Mouse (Mus musculus) NIH3T3 (cell line): ENCODE results near the gene Olfm1.

Source experiments
- DNase-seq: peaks from one replicate; pipeline ENCODE4 v3.0.0-alpha.2; 2012; ENCODE audit warnings: low read depth

Olfm1 gene

GRCm38 (mm10) chr2:28235129-28235528 is 42.3 kb downstream of the Olfm1 start:
- no peak for DNase-seq

- no peak for DNase-seq
These were observed 43.7 kb downstream of the Olfm1 start for GRCm38 (mm10) chr2:28236447-28236846.

GRCm38 (mm10) chr2:28239616-28240015 is 46.8 kb downstream of the Olfm1 start:
- DNase-seq: no peak

GRCm38 (mm10) chr2:28240920-28241319 is 48.1 kb downstream of the Olfm1 start:
- DNase-seq: no peak

- DNase-seq: no peak
These were observed 48.9 kb downstream of the Olfm1 start for GRCm38 (mm10) chr2:28241520-28242221.

GRCm38 (mm10) chr2:28242222-28242543 is 49.4 kb downstream of the Olfm1 start:
- no peak for DNase-seq

- DNase-seq: peak; percentile 83
These were observed 52.0 kb downstream of the Olfm1 start for GRCm38 (mm10) chr2:28244667-28245395.

- peak; percentile 18 for DNase-seq
These were observed 53.4 kb downstream of the Olfm1 start for GRCm38 (mm10) chr2:28246110-28246653.

- no peak for DNase-seq
These were observed 54.3 kb downstream of the Olfm1 start for GRCm38 (mm10) chr2:28247098-28247497.

GRCm38 (mm10) chr2:28252554-28252953 is 59.8 kb downstream of the Olfm1 start:
- DNase-seq: no peak

GRCm38 (mm10) chr2:28256029-28256428 is 63.2 kb downstream of the Olfm1 start:
- DNase-seq: no peak

- DNase-seq: no peak
These were observed 68.6 kb downstream of the Olfm1 start for GRCm38 (mm10) chr2:28261438-28261837.

- no peak for DNase-seq
These were observed 75.0 kb downstream of the Olfm1 start for GRCm38 (mm10) chr2:28267776-28268275.

GRCm38 (mm10) chr2:28270561-28270960 is 77.8 kb downstream of the Olfm1 start:
- DNase-seq: no peak

- DNase-seq: no peak
These were observed 79.6 kb downstream of the Olfm1 start for GRCm38 (mm10) chr2:28272218-28272965.

- no peak for DNase-seq
These were observed 81.2 kb downstream of the Olfm1 start for GRCm38 (mm10) chr2:28274006-28274405.

- DNase-seq: no peak
These were observed 82.6 kb downstream of the Olfm1 start for GRCm38 (mm10) chr2:28275345-28275744.

GRCm38 (mm10) chr2:28278150-28278549 is 85.4 kb downstream of the Olfm1 start:
- DNase-seq: peak; percentile 78

GRCm38 (mm10) chr2:28278853-28279252 is 86.1 kb downstream of the Olfm1 start:
- DNase-seq: no peak
